Comparison of ENCODE assay signal across 16 mouse cellular contexts in genomic region chr16:20090921-20091575, GRCm38 (mm10). TPM values are rescaled to one million over a fixed set of nuclear protein-coding genes. Genes with fewer than 3 reads are reported as not detected.
A peak's percentile ranks its signal among the peaks of the same experiment; 100 is the strongest.
DNase-seq lines count a peak whose midpoint lies in the region; ATAC-seq and TF ChIP-seq lines count a peak whose summit lies in the region.
"Had no signal": no experiment of that assay in that cellular context is flagged by ENCODE, and none has a peak within 500 bp of the region (broad histone marks: within the 10 kb centered on the region; RNA-seq: fewer than 3 reads in every experiment).

No protein-coding gene starts in this region.

- peak; percentile 30 for DNase-seq in Muller cell, postnatal 12 days (ENCODE audit: inconsistent ontology term)
- DNase-seq in embryo, embryonic 10.5 days (ENCODE audit: low spot score): peak; percentile 16
- DNase-seq in heart, adult 2 months: peak; percentile 42 to 72
- DNase-seq in right cerebral cortex, postnatal 14 days: no peak
- no peak for DNase-seq in forebrain, embryonic 14.5 days (ENCODE audit: low spot score)
- DNase-seq in left cerebral cortex, postnatal 10 days (ENCODE audit: extremely low spot score in 1 of 2, low spot score in 2 of 2): no peak
- DNase-seq in kidney, postnatal 10 days: no peak
- DNase-seq: adrenal gland, postnatal 25 days; cerebellum, adult 9-10 months; lung, adult 2 months; midbrain, embryonic 14.5 days; right cerebral cortex, adult 18-20 months; thymus, postnatal 4 days had no signal

- H3K27me3 ChIP-seq in heart, adult 2 months (ENCODE audit: control insufficient read depth, insufficient read depth, low read length): no peaks in the 10 kb centered on the region
- no peaks in the 10 kb centered on the region for H3K27me3 ChIP-seq in heart, embryonic 16.5 days (ENCODE audit: control insufficient read depth, insufficient read depth, low read length)
- no peaks in the 10 kb centered on the region for H3K27me3 ChIP-seq in forebrain, embryonic 14.5 days (replicated peaks; ENCODE audit: control insufficient read depth, insufficient read depth, low read length)
- H3K27me3 ChIP-seq: limb, embryonic 15.5 days had no signal

- no peaks in the 10 kb centered on the region; the same call in 1 of the 2 replicates for H3K4me1 ChIP-seq in heart, adult 2 months (ENCODE audit: control insufficient read depth, insufficient read depth, low read length)
- 0 out of 2 replicates have a peak, but pooled peaks cover 3% of the 10 kb centered on the region for H3K4me1 ChIP-seq in heart, embryonic 16.5 days (ENCODE audit: control insufficient read depth, insufficient read depth, low read length)
- H3K4me1 ChIP-seq in forebrain, embryonic 14.5 days (ENCODE audit: control insufficient read depth, insufficient read depth, low read length): no peaks in the 10 kb centered on the region
- H3K4me1 ChIP-seq: limb, embryonic 15.5 days had no signal

- H3K36me3 ChIP-seq in heart, adult 2 months (ENCODE audit: control insufficient read depth, insufficient read depth, low read length): peaks cover 2% of the 10 kb centered on the region; the same call in 1 of the 2 replicates
- H3K36me3 ChIP-seq in heart, embryonic 16.5 days (ENCODE audit: control insufficient read depth, insufficient read depth): no peaks in the 10 kb centered on the region
- no peaks in the 10 kb centered on the region for H3K36me3 ChIP-seq in forebrain, embryonic 14.5 days (ENCODE audit: control insufficient read depth, insufficient read depth, low read length)
- H3K36me3 ChIP-seq: limb, embryonic 15.5 days had no signal

- 5% methylated on average over 5 of the region's 5 CpGs for WGBS in heart, adult 2 months
- 13% methylated on average over 5 of the region's 5 CpGs for WGBS in heart, embryonic 16.5 days
- 58% methylated on average over 5 of the region's 5 CpGs for WGBS in forebrain, embryonic 14.5 days

- H3K9ac ChIP-seq in heart, adult 2 months (ENCODE audit: low read depth, low read length): 0 out of 2 replicates have a peak overlapping the region, but pooled peaks have one; percentile 31
- H3K9ac ChIP-seq in heart, embryonic 16.5 days (ENCODE audit: low read length): no peak overlapping the region
- H3K9ac ChIP-seq in forebrain, embryonic 14.5 days (ENCODE audit: low read length): no peak overlapping the region
- H3K9ac ChIP-seq: limb, embryonic 15.5 days had no signal

- H3K4me2 ChIP-seq in heart, embryonic 16.5 days (ENCODE audit: low read depth, low read length): peak overlapping the region; percentile 44
- no peak overlapping the region for H3K4me2 ChIP-seq in forebrain, embryonic 14.5 days (ENCODE audit: low read length)
- H3K4me2 ChIP-seq: limb, embryonic 15.5 days had no signal

- TF ChIP-seq CTCF in heart, adult 2 months (IDR thresholded peaks at IDR 0.05): peak; percentile 31

- H3K9me3 ChIP-seq in heart, embryonic 16.5 days (replicated peaks; ENCODE audit: control insufficient read depth, low read length): no peaks in the 10 kb centered on the region
- H3K9me3 ChIP-seq in forebrain, embryonic 14.5 days (replicated peaks; ENCODE audit: control insufficient read depth, low read length): no peaks in the 10 kb centered on the region
- H3K9me3 ChIP-seq: limb, embryonic 15.5 days had no signal

- intact Hi-C loops in heart, adult 2 months (cut with DNase I): loop anchor here (10.0 kb wide), 1 partner anchor 366 kb away; no protein-coding TSS in a partner anchor
- intact Hi-C loops in left cerebral cortex, postnatal 10 days (cut with DNase I): loop anchor here (10.0 kb wide), 1 partner anchor 366 kb away; no protein-coding TSS in a partner anchor

- no peaks in the 10 kb centered on the region for H3K79me2 ChIP-seq in heart, adult 2 months (replicated peaks; ENCODE audit: control insufficient read depth, insufficient read depth, low read length)

- TF ChIP-seq EP300 in heart, adult 2 months (IDR thresholded peaks at IDR 0.05; ENCODE audit: insufficient read depth, low read depth, low read length): peak; percentile 80

- ATAC-seq in heart, embryonic 16.5 days (replicated peaks; ENCODE audit: extremely low read depth, insufficient read depth, low FRiP score): peak; percentile 91
- ATAC-seq in forebrain, embryonic 14.5 days: no peak
- ATAC-seq: inflammation-experienced regulatory T-cells, adult 6 months had no signal

- H3K4me3 ChIP-seq in heart, adult 2 months: no peak overlapping the region
- no peak overlapping the region for H3K4me3 ChIP-seq in heart, embryonic 16.5 days (ENCODE audit: low read length)
- no peak overlapping the region for H3K4me3 ChIP-seq in forebrain, embryonic 14.5 days (ENCODE audit: low read depth, low read length)
- H3K4me3 ChIP-seq: limb, embryonic 15.5 days had no signal

- TF ChIP-seq POLR2A in heart, adult 2 months (IDR thresholded peaks at IDR 0.05; ENCODE audit: insufficient read depth, low read depth, low read length): no peak

- peak overlapping the region; percentile 93 for H3K27ac ChIP-seq in heart, adult 2 months
- H3K27ac ChIP-seq in heart, embryonic 16.5 days (ENCODE audit: low read length): peak overlapping the region; percentile 83
- no peak overlapping the region for H3K27ac ChIP-seq in forebrain, embryonic 14.5 days (ENCODE audit: low read depth, low read length)
- H3K27ac ChIP-seq: limb, embryonic 15.5 days had no signal

RNA-seq across cellular contexts. Expression of gene Klhl24, which starts 6.3 kb away (rescaled TPM):
- total RNA-seq in heart, adult 2 months (2021): 100 to 1,000 TPM; 256 to 323 TPM
- 43.7 and 107 TPM in 2 replicates for polyA plus RNA-seq in heart, adult 2 months (2012; rRNA removed)
- polyA plus RNA-seq in heart, embryonic 16.5 days (2015; fragmentation: Nextera tagmentation; extraction: Ambion mirVana): 42.3 and 45.3 TPM in 2 replicates
- 70.8 and 82.2 TPM in 2 replicates for polyA plus RNA-seq in forebrain, embryonic 14.5 days (2014; fragmentation: Nextera tagmentation; extraction: Ambion mirVana)
- total RNA-seq in left cerebral cortex, postnatal 10 days (2021): 10 to 100 TPM; 76.6 to 76.8 TPM

RNA-seq across cellular contexts. Expression of gene Yeats2, which starts 49.8 kb away (rescaled TPM):
- total RNA-seq in heart, adult 2 months (2021): 1 to 10 TPM; 7.7 to 8.7 TPM
- polyA plus RNA-seq in heart, adult 2 months (2012; rRNA removed): 7.2 and 15.4 TPM in 2 replicates
- 14.7 and 16.1 TPM in 2 replicates for polyA plus RNA-seq in heart, embryonic 16.5 days (2015; fragmentation: Nextera tagmentation; extraction: Ambion mirVana)
- polyA plus RNA-seq in forebrain, embryonic 14.5 days (2014; fragmentation: Nextera tagmentation; extraction: Ambion mirVana): 15.5 and 19.5 TPM in 2 replicates
- total RNA-seq in left cerebral cortex, postnatal 10 days (2021): 10 to 100 TPM; 44.2 to 47.2 TPM

Comparison
In these comparisons a context has a peak if more than half of its experiments do, and no peak if none do; other contexts are left out.
1. DNase-seq: peak in Muller cell, postnatal 12 days (single experiment), embryo, embryonic 10.5 days (single experiment) and heart, adult 2 months (2 of 2); none in right cerebral cortex, postnatal 14 days (single experiment), forebrain, embryonic 14.5 days (single experiment), left cerebral cortex, postnatal 10 days (0 of 2) and kidney, postnatal 10 days (single experiment).